Mouse (Mus musculus): ENCODE data around the gene Rps27l.
"Not testable (repeated sequence)": the region's sequence is repeated elsewhere in the genome, so short reads cannot be mapped to it uniquely, and the experiment has no call there.

Rps27l gene

GRCm38 (mm10) chr9:66945647-66946641, at the start of gene Rps27l:
Rps27l (plus strand) TSS chr9:66946086.
- in situ Hi-C loops (cut with MboI; ENCODE audit: low sequenced_read_pairs), result no loop called here

- in situ Hi-C loops (cut with MboI; ENCODE audit: low sequenced_read_pairs), result no loop called here
These were observed 48.9 kb upstream of the Rps27l start for GRCm38 (mm10) chr9:66896951-66897350.

DNA sequence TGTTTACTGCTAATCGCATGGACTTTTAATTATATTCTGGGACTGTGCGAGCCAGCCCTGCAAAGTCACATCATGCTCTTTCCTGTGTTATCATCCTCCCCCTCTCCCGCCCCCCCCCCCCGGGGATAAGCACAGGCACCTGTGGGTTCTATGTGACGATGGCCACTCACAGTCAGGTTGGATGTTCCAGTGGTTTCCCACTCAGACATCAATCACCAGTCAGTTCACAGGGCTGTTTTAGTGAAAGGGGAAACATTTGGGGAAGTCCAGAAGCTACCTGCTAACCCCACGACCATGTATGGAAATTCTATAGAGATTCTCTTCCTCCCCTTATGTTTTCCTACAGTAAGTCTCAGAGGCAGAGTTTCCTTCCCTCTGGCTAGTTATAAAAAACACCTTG, 48.0 kb upstream of the Rps27l start:
- in situ Hi-C loops (cut with MboI; ENCODE audit: low sequenced_read_pairs), result no loop called here

- in situ Hi-C loops (cut with MboI; ENCODE audit: low sequenced_read_pairs), result no loop called here
These were observed 46.8 kb upstream of the Rps27l start for GRCm38 (mm10) chr9:66899072-66899471.

DNA sequence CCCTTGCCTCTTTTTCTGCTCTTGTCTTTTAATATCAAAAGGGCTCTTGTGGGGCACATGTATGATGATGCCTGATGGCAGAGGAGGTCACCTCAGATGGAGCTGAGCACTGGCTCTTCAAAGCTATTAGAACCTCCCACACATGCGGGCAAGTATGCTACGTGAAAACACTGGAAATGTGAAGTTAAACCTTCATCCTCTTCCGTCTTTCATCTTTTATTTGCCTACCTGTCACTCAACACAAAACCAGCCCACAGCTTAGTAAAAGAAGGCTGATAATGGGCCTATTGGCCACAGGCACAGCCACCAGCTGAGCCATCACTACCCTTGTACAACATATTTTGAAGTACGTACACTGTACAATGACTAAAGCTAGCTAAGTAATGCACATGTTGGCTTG, 46.4 kb upstream of the Rps27l start:
- in situ Hi-C loops (cut with MboI; ENCODE audit: low sequenced_read_pairs), result no loop called here

DNA sequence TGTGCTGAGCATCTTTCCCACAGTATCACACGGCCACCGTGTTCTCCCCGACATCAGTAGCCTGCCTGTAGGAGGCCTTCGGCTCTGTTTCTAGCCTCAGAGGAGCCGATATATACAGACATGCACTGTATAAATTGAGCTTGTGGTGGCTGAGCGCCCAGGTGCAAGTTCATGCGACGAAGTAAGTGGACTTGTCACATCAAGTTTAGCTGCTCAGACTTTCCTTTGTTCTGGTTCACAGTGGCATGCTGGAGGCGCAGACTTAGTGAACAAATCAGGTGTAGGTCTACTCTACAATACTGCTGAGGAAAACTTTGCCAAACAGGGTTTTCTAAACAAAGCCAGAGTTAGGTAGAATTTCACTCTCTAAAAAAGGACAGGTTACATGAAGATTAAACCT, 39.9 kb upstream of the Rps27l start:
- in situ Hi-C loops (cut with MboI; ENCODE audit: low sequenced_read_pairs), result no loop called here

DNA sequence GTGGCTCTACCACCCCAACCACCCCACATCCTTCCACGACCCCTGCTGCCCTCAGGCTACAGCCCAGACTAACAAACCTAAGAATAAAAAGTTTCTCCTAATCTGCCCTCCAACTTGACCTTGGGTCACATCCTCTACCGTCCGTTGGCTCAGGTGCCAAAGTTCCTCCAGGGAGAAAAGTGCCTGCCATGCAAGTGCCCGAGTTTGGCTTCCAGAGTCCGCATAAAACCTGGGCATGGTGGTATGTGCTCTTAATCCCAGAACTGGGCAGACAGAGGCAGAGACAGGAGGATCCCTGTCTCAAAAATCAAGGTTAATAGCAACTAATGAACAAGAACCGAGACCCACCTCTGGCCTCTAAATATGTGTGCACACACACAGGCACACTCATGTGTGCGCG, 38.8 kb upstream of the Rps27l start:
- in situ Hi-C loops (cut with MboI; ENCODE audit: low sequenced_read_pairs), result no loop called here

DNA sequence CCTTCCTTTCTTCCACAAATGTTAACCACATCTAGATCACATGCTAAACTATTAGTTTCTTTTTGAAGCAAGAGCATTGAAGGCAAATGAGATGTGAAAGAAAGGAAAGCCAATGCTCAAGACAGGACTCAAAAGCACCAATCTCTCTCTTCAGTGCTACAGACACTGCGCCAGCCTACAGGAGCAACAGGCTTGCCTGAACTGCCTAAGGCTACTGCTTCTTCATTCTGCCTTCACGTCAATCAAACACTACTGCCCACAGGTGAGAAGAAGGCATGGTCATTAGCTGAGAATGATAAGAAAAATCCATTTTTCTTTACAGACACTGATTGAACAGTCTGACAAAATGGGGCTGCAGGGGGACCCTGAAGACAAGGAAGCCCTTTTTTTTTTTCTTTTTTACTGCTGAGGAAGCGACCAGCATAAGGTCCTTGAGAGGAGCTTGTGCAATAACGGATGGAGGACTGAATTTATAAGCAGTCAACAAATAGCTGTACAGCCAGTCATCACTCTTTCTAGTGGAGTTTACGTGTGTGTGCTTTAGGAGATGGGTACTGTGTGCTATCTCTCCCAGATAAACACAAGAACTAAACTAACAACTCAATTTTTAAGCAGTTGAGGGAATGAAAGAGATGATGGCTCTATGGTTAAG, 38.0 kb upstream of the Rps27l start:
- in situ Hi-C loops (cut with MboI; ENCODE audit: low sequenced_read_pairs), result no loop called here

DNA sequence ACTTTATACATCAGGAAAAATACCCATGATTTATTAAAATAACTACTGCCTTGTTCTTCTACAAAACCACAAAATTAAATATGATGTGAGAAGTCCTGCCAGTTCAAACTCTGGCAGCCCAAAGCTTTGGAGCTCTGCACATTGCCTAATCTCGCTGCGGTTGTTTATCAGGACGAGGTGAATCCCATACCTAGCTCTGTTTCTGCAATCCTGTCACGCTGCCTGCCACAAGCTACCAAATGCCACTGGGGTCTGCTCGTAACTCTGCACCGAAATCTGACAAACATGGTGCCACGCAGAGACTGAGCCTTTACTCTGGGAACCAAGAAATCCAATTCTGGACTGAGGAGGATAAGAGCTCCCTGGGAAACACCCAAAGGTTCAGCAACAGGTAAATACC, 36.0 kb upstream of the Rps27l start:
- in situ Hi-C loops (cut with MboI; ENCODE audit: low sequenced_read_pairs), result no loop called here

DNA sequence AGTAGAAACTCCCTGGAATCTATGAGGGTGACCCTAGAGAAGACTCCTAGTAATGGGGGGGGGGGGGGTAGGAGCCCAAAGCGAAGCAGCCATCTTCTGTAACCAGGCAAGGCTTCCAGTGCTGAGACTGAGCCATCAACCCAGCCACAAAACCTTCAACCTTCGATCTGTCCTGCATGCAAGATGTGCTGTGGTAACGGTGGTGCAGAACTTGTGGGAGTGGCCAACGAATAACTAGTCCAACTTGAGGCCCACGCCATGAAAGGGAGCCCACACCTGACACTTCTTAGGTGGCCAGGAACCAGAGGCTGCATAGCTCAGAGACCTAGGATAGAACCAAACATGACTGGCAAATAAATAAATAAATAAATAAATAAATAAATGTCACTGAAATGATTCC, 35.2 kb upstream of the Rps27l start:
- in situ Hi-C loops (cut with MboI; ENCODE audit: low sequenced_read_pairs), result no loop called here

GRCm38 (mm10) chr9:66912304-66912703, 33.6 kb upstream of the Rps27l start:
- in situ Hi-C loops (cut with MboI; ENCODE audit: low sequenced_read_pairs), result no loop called here

- in situ Hi-C loops (cut with MboI; ENCODE audit: low sequenced_read_pairs), result not testable (repeated sequence)
These were observed 32.5 kb upstream of the Rps27l start for GRCm38 (mm10) chr9:66913254-66913934.

GRCm38 (mm10) chr9:66914540-66914939, 31.3 kb upstream of the Rps27l start:
- in situ Hi-C loops (cut with MboI; ENCODE audit: low sequenced_read_pairs), result no loop called here

- in situ Hi-C loops (cut with MboI; ENCODE audit: low sequenced_read_pairs), result no loop called here
These were observed 30.5 kb upstream of the Rps27l start for GRCm38 (mm10) chr9:66915401-66915800.

DNA sequence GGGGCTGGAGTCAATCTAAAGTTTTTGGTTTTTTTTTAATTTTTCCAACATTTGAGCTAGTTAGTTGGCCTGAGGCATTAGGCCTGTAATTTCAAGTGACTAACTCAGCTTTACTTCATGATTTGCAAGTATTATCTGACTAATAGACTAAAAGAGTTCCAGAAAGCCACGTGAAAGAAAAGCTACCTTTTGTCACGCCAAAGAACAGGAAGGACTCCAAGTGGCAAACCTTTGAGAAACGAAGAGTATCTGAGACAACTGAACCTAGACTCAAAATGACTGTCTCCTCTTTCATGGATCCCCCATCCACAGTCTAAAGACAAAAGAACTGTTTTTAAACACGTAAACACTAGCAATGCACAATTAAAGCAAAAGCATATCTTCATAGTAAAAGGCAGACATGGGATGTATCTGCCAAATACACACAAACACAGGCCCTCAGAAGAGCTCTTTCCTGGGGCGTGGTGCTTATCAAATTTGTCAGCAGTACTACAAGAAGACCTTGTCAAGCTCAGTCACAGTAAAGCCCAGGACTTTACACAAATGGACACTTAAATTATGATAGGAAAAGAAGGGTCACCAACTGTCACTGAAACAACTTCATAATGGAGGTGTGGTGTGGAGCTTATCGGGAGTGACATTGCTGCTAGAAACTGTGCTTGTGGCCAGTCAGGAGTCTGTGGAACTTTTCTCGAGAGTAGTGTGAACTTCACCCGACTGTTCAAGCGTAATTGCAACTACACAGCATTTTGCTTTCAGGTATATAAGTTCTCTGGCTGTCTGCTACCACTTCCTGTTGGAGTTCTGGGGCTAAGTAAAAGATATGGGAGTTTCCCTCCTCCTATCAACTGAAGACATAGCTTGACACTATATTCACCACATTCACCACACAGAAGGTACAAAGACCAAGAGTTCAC, 29.8 kb upstream of the Rps27l start:
- in situ Hi-C loops (cut with MboI; ENCODE audit: low sequenced_read_pairs), result no loop called here

- in situ Hi-C loops (cut with MboI; ENCODE audit: low sequenced_read_pairs), result no loop called here
These were observed 28.5 kb upstream of the Rps27l start for GRCm38 (mm10) chr9:66917216-66917891.

GRCm38 (mm10) chr9:66917892-66918255, 28.0 kb upstream of the Rps27l start:
- in situ Hi-C loops (cut with MboI; ENCODE audit: low sequenced_read_pairs), result no loop called here

GRCm38 (mm10) chr9:66918672-66919330, 27.1 kb upstream of the Rps27l start:
- in situ Hi-C loops (cut with MboI; ENCODE audit: low sequenced_read_pairs), result no loop called here

DNA sequence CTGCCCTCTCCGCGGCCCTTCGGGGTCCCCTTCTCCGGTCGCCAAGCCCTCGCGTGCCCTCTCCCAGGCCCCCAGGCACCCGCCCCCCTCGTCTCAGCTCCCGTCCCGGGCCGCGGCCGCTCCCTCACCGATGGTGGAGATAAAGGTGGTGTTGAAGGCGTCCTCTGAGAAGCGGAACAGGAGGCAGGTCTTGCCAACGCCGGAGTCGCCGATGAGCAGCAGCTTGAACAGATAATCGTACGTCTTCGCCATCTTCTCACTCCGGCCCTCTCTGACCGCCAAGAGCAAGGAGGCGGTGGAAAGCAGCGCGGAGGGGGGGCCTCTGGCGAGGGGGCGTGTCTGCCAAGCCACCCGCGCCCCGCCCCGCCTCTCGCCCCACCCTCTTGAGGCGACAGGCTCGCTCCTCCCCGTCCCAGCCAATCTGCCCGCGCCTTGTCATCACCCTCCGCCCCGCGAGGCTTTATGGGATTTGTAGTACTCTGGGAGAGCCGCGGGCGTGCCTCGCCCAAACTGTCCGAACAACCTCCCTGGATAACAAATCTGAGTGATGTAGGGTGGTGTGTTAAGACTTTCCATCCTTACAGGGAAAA, 26.4 kb upstream of the Rps27l start, which contains the start of gene Rab8b:
Gene Rab8b, minus strand, starts transcription at position 306 of the 590 bp plus-strand sequence.
- in situ Hi-C loops (cut with MboI; ENCODE audit: low sequenced_read_pairs), result no loop called here

Measured in CH12F3 (cell line).